In genomic region chr2:75614577-75614976, GRCm38 (mm10) we compare ENCODE assay signal across 29 mouse cellular contexts. TPM values are rescaled to one million over a fixed set of nuclear protein-coding genes. Genes with fewer than 3 reads are reported as not detected.
DNase-seq lines count a peak whose midpoint lies in the region; ATAC-seq and TF ChIP-seq lines count a peak whose summit lies in the region.
"Had no signal": no experiment of that assay in that cellular context is flagged by ENCODE, and none has a peak within 500 bp of the region (broad histone marks: within the 10 kb centered on the region; RNA-seq: fewer than 3 reads in every experiment).

No protein-coding gene starts in this region.

- DNase-seq in 416B (ENCODE audit: low read depth): peak; percentile 47
- peak; percentile 93 for DNase-seq in fat pad, adult 2 months (ENCODE audit: extremely low read depth, low read depth, low spot score)
- no peak for DNase-seq in embryonic facial prominence, embryonic 10.5 days (ENCODE audit: low spot score)
- no peak for DNase-seq in layer of hippocampus, postnatal 10 days (ENCODE audit: low spot score in 2 of 2)
- no peak for DNase-seq in embryo, embryonic 10.5 days (ENCODE audit: low spot score)
- DNase-seq: adrenal gland, adult 8-10 months; cerebellum, adult 8-10 months; cerebellum, postnatal 25 days; heart, postnatal 36 days; kidney, adult 11 months; kidney, postnatal 25 days; right cerebral cortex, postnatal 25 days; spleen, adult 18-20 months; thymus, postnatal 4 days had no signal

- no peak overlapping the region for H3K4me3 ChIP-seq in intestine, postnatal 0 days (ENCODE audit: low read depth, low read length)
- H3K4me3 ChIP-seq in stomach, embryonic 15.5 days (replicated peaks): no peak overlapping the region
- no peak overlapping the region for H3K4me3 ChIP-seq in embryonic facial prominence, embryonic 10.5 days
- H3K4me3 ChIP-seq: embryonic facial prominence, embryonic 12.5 days; forebrain, embryonic 10.5 days; forebrain, embryonic 15.5 days; hindbrain, embryonic 12.5 days; kidney, embryonic 15.5 days; layer of hippocampus, adult 2 months; limb, embryonic 13.5 days; lung, embryonic 15.5 days; midbrain, embryonic 10.5 days; midbrain, embryonic 15.5 days had no signal

- H3K27ac ChIP-seq in intestine, postnatal 0 days (ENCODE audit: low read depth, low read length): no peak overlapping the region
- peak overlapping the region; percentile 40; the same call in 1 of the 2 replicates for H3K27ac ChIP-seq in stomach, embryonic 15.5 days
- H3K27ac ChIP-seq in embryonic facial prominence, embryonic 10.5 days (replicated peaks): no peak overlapping the region
- H3K27ac ChIP-seq: embryonic facial prominence, embryonic 12.5 days; forebrain, embryonic 10.5 days; forebrain, embryonic 15.5 days; hindbrain, embryonic 12.5 days; hindbrain, postnatal 0 days; kidney, embryonic 15.5 days; layer of hippocampus, adult 2 months; limb, embryonic 13.5 days; midbrain, embryonic 10.5 days; midbrain, embryonic 15.5 days had no signal

- H3K4me2 ChIP-seq in intestine, postnatal 0 days (replicated peaks; ENCODE audit: low read depth): no peak overlapping the region
- H3K4me2 ChIP-seq in stomach, embryonic 15.5 days: no peak overlapping the region
- H3K4me2 ChIP-seq: embryonic facial prominence, embryonic 12.5 days; forebrain, embryonic 15.5 days; heart, embryonic 11.5 days; hindbrain, embryonic 12.5 days; kidney, embryonic 15.5 days; limb, embryonic 13.5 days; liver, embryonic 11.5 days; lung, embryonic 15.5 days; midbrain, embryonic 15.5 days had no signal

- TF ChIP-seq CTCF in intestine, postnatal 0 days (IDR thresholded peaks at IDR 0.05; ENCODE audit: low read depth): no peak

- H3K4me1 ChIP-seq in intestine, postnatal 0 days (replicated peaks; ENCODE audit: control insufficient read depth, insufficient read depth, low read length): peaks cover 10% of the 10 kb centered on the region; the same call in 1 of the 2 replicates
- peaks cover 16% of the 10 kb centered on the region for H3K4me1 ChIP-seq in stomach, embryonic 15.5 days
- H3K4me1 ChIP-seq in embryonic facial prominence, embryonic 10.5 days: peaks cover 34% of the 10 kb centered on the region
- H3K4me1 ChIP-seq: midbrain, embryonic 15.5 days had no signal

- H3K9me3 ChIP-seq in intestine, postnatal 0 days (ENCODE audit: control insufficient read depth): no peaks in the 10 kb centered on the region
- no peaks in the 10 kb centered on the region for H3K9me3 ChIP-seq in stomach, embryonic 15.5 days
- H3K9me3 ChIP-seq in embryonic facial prominence, embryonic 10.5 days: no peaks in the 10 kb centered on the region
- H3K9me3 ChIP-seq: forebrain, embryonic 10.5 days; forebrain, embryonic 15.5 days; hindbrain, embryonic 12.5 days; kidney, embryonic 15.5 days; limb, embryonic 13.5 days; lung, embryonic 15.5 days; midbrain, embryonic 10.5 days; midbrain, embryonic 15.5 days had no signal

- H3K36me3 ChIP-seq in intestine, postnatal 0 days (ENCODE audit: control insufficient read depth, insufficient read depth): no peaks in the 10 kb centered on the region
- no peaks in the 10 kb centered on the region for H3K36me3 ChIP-seq in stomach, embryonic 15.5 days
- H3K36me3 ChIP-seq in embryonic facial prominence, embryonic 10.5 days (replicated peaks): no peaks in the 10 kb centered on the region
- H3K36me3 ChIP-seq: embryonic facial prominence, embryonic 12.5 days; forebrain, embryonic 10.5 days; forebrain, embryonic 15.5 days; hindbrain, embryonic 12.5 days; kidney, embryonic 15.5 days; limb, embryonic 13.5 days; lung, embryonic 15.5 days; midbrain, embryonic 10.5 days; midbrain, embryonic 15.5 days had no signal

- H3K27me3 ChIP-seq in intestine, postnatal 0 days (replicated peaks; ENCODE audit: control insufficient read depth, insufficient read depth, low read length): no peaks in the 10 kb centered on the region
- H3K27me3 ChIP-seq in stomach, embryonic 15.5 days (replicated peaks): no peaks in the 10 kb centered on the region
- peaks cover 33% of the 10 kb centered on the region for H3K27me3 ChIP-seq in embryonic facial prominence, embryonic 10.5 days (replicated peaks; ENCODE audit: low read depth, poor library complexity, severe bottlenecking)
- H3K27me3 ChIP-seq: forebrain, embryonic 15.5 days; kidney, embryonic 15.5 days; lung, embryonic 15.5 days had no signal

- ATAC-seq in intestine, postnatal 0 days: peak; percentile 40; the same call in 1 of the 2 replicates
- ATAC-seq in stomach, embryonic 15.5 days (ENCODE audit: insufficient read depth, low FRiP score, low read depth): no peak
- ATAC-seq: forebrain, embryonic 15.5 days; hindbrain, postnatal 0 days; midbrain, embryonic 15.5 days had no signal

- WGBS in intestine, postnatal 0 days: 58% methylated on average over 6 of the region's 6 CpGs
- 75% methylated on average over 6 of the region's 6 CpGs for WGBS in stomach, embryonic 15.5 days
- WGBS in embryonic facial prominence, embryonic 10.5 days: 90% methylated on average over 6 of the region's 6 CpGs

- no peak overlapping the region for H3K9ac ChIP-seq in intestine, postnatal 0 days (ENCODE audit: low read depth, low read length)
- no peak overlapping the region for H3K9ac ChIP-seq in stomach, embryonic 15.5 days
- H3K9ac ChIP-seq: embryonic facial prominence, embryonic 12.5 days; forebrain, embryonic 15.5 days; hindbrain, embryonic 12.5 days; kidney, embryonic 15.5 days; limb, embryonic 13.5 days; lung, embryonic 15.5 days; midbrain, embryonic 15.5 days had no signal

RNA-seq across cellular contexts. Expression of gene Hnrnpa3, which starts 44.5 kb away (rescaled TPM):
- 149 and 151 TPM in 2 replicates for polyA plus RNA-seq in intestine, postnatal 0 days (2015; fragmentation: Nextera tagmentation; extraction: Ambion mirVana)
- polyA plus RNA-seq in stomach, embryonic 15.5 days (2015; fragmentation: Nextera tagmentation; extraction: Ambion mirVana): 241 and 344 TPM in 2 replicates
- polyA plus RNA-seq in embryonic facial prominence, embryonic 10.5 days (2016; fragmentation: Nextera tagmentation; extraction: Ambion mirVana): 364 and 384 TPM in 2 replicates
- total RNA-seq in layer of hippocampus, postnatal 10 days (2021): 100 to 1,000 TPM; 380 to 423 TPM

Comparison
In these comparisons a context has a peak if more than half of its experiments do, and no peak if none do; other contexts are left out.
1. DNase-seq: peak in 416B (single experiment) and fat pad, adult 2 months (single experiment); none in embryonic facial prominence, embryonic 10.5 days (single experiment), layer of hippocampus, postnatal 10 days (0 of 2) and embryo, embryonic 10.5 days (single experiment).